Mouse (Mus musculus): ENCODE results near the gene Kazn. TPM values are rescaled to one million over a fixed set of nuclear protein-coding genes. Genes with fewer than 3 reads are reported as not detected.

Kazn gene
- total and polyA plus RNA-seq, 2 experiments from 2014 or later, result 25.6 to 70.2 TPM

GRCm38 (mm10) chr4:142238486-142239239 is 538 bp downstream of the Kazn start:
- H3K27me3 ChIP-seq (ENCODE audit: insufficient read depth, low read length), result no peaks in the 10 kb centered on the region
- ATAC-seq (ENCODE audit: low FRiP score) (peak; percentile 53), DNase-seq (ENCODE audit: low spot score) (peak; percentile 35)
- WGBS, result 1% methylated on average over 63 of the region's 69 CpGs
- peaks cover 10% of the 10 kb centered on the region; the same call in 1 of the 2 replicates for H3K4me1 ChIP-seq (ENCODE audit: insufficient read depth, low read length)
- peak overlapping the region; percentile 61 for H3K9ac ChIP-seq (replicated peaks; ENCODE audit: low read length, poor library complexity, severe bottlenecking)
- no peaks in the 10 kb centered on the region for H3K36me3 ChIP-seq (ENCODE audit: insufficient read depth, low read length)
- no peaks in the 10 kb centered on the region for H3K9me3 ChIP-seq (ENCODE audit: low read length)
- H3K27ac ChIP-seq (ENCODE audit: low read depth, low read length), result no peak overlapping the region
- peak; percentile 29; the same call in 1 of the 2 replicates for TF ChIP-seq CTCF (IDR thresholded peaks at IDR 0.05)
- peak overlapping the region; percentile 98 for H3K4me2 ChIP-seq (ENCODE audit: low read depth, low read length, poor library complexity, severe bottlenecking)
- peak overlapping the region; percentile 63 for H3K4me3 ChIP-seq (ENCODE audit: low read depth, low read length)

- Histone ChIP-seq H3K36me3 (ENCODE audit: insufficient read depth, low read length) (no peaks in the 10 kb centered on the region), H3K4me3 (ENCODE audit: low read depth, low read length) (peak overlapping the region; percentile 63), H3K27me3 (ENCODE audit: insufficient read depth, low read length) (no peaks in the 10 kb centered on the region), H3K9ac (replicated peaks; ENCODE audit: low read length, poor library complexity, severe bottlenecking) (peak overlapping the region; percentile 61; the same call in 1 of the 2 replicates), H3K4me2 (ENCODE audit: low read depth, low read length, poor library complexity, severe bottlenecking) (peak overlapping the region; percentile 98), H3K9me3 (ENCODE audit: low read length) (no peaks in the 10 kb centered on the region), H3K27ac (ENCODE audit: low read depth, low read length) (no peak overlapping the region), H3K4me1 (ENCODE audit: insufficient read depth, low read length) (peaks cover 10% of the 10 kb centered on the region; the same call in 1 of the 2 replicates)
- DNase-seq (ENCODE audit: low spot score), result no peak
- no peak for TF ChIP-seq CTCF (IDR thresholded peaks at IDR 0.05)
- no peak for ATAC-seq (ENCODE audit: low FRiP score)
- 33% methylated on average over 14 of the region's 14 CpGs for WGBS
Observed at GRCm38 (mm10) chr4:142238041-142238440, 1.2 kb downstream of the Kazn start.

DNA sequence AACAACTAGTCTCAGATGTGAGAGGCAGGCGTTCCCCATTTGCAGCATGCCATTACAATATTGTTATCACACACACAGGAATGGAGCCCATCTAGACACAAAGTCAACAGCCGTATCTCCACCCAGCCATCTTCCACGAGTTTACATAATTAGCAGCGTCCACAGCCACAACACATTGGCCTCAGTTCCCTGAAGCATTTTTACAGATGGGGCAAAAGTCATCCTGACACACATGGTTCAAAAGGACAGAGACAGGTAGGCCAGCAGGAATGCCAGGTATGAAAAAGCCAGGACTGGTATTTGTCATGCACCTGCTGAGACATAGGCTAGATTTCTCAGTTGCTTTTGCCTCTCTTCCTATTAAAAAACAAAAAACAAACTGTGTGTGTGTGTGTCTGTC is 2.5 kb downstream of the Kazn start:
- Histone ChIP-seq H3K27me3 (ENCODE audit: insufficient read depth, low read length) (no peaks in the 10 kb centered on the region), H3K27ac (ENCODE audit: low read depth, low read length) (no peak overlapping the region), H3K36me3 (ENCODE audit: insufficient read depth, low read length) (no peaks in the 10 kb centered on the region), H3K9ac (replicated peaks; ENCODE audit: low read length, poor library complexity, severe bottlenecking) (no peak overlapping the region), H3K4me2 (ENCODE audit: low read depth, low read length, poor library complexity, severe bottlenecking) (no peak overlapping the region), H3K9me3 (ENCODE audit: low read length) (no peaks in the 10 kb centered on the region), H3K4me1 (ENCODE audit: insufficient read depth, low read length) (peaks cover 10% of the 10 kb centered on the region; the same call in 1 of the 2 replicates), H3K4me3 (ENCODE audit: low read depth, low read length) (no peak overlapping the region)
- DNase-seq (ENCODE audit: low spot score), result no peak
- ATAC-seq (ENCODE audit: low FRiP score), result no peak
- TF ChIP-seq CTCF (IDR thresholded peaks at IDR 0.05), result no peak
- WGBS, result 89% methylated on average over 4 of the region's 4 CpGs

GRCm38 (mm10) chr4:142235426-142235825 is 3.8 kb downstream of the Kazn start:
- no peak overlapping the region for H3K4me3 ChIP-seq (ENCODE audit: low read depth, low read length)
- H3K27ac ChIP-seq (ENCODE audit: low read depth, low read length), result no peak overlapping the region
- peaks cover 10% of the 10 kb centered on the region; the same call in 1 of the 2 replicates for H3K4me1 ChIP-seq (ENCODE audit: insufficient read depth, low read length)
- no peak for ATAC-seq (ENCODE audit: low FRiP score)
- WGBS, result 78% methylated on average over 11 of the region's 11 CpGs
- no peaks in the 10 kb centered on the region for H3K9me3 ChIP-seq (ENCODE audit: low read length)
- no peak for TF ChIP-seq CTCF (IDR thresholded peaks at IDR 0.05)
- H3K36me3 ChIP-seq (ENCODE audit: insufficient read depth, low read length), result no peaks in the 10 kb centered on the region
- no peak for DNase-seq (ENCODE audit: low spot score)
- H3K27me3 ChIP-seq (ENCODE audit: insufficient read depth, low read length), result no peaks in the 10 kb centered on the region
- no peak overlapping the region for H3K4me2 ChIP-seq (ENCODE audit: low read depth, low read length, poor library complexity, severe bottlenecking)
- H3K9ac ChIP-seq (replicated peaks; ENCODE audit: low read length, poor library complexity, severe bottlenecking), result no peak overlapping the region

DNA sequence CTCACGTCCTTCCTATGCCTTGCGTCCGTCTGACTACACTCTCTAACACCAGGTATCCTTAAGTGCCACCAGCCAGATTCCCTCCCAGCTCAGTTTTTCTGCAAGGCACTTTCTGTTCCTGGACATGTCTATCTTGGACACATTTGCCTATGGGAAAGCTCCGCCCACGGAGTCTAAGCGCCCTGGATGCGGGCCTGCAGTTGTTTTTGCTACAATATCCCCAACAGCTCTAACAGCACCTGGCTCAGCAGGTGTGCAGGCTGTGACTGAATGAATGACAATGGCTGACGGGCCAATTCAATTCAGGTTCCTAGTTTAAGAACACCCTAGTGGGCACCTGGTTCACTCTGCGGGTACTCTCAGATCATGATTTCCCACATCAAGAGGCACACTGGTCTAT is 4.4 kb downstream of the Kazn start:
- Histone ChIP-seq H3K9me3 (ENCODE audit: low read length) (no peaks in the 10 kb centered on the region), H3K4me2 (ENCODE audit: low read depth, low read length, poor library complexity, severe bottlenecking) (no peak overlapping the region), H3K4me1 (ENCODE audit: insufficient read depth, low read length) (peaks cover 10% of the 10 kb centered on the region; the same call in 1 of the 2 replicates), H3K36me3 (ENCODE audit: insufficient read depth, low read length) (no peaks in the 10 kb centered on the region), H3K27me3 (ENCODE audit: insufficient read depth, low read length) (no peaks in the 10 kb centered on the region), H3K9ac (replicated peaks; ENCODE audit: low read length, poor library complexity, severe bottlenecking) (no peak overlapping the region), H3K27ac (ENCODE audit: low read depth, low read length) (no peak overlapping the region), H3K4me3 (ENCODE audit: low read depth, low read length) (no peak overlapping the region)
- 66% methylated on average over 9 of the region's 9 CpGs for WGBS
- no peak for DNase-seq (ENCODE audit: low spot score)
- ATAC-seq (ENCODE audit: low FRiP score), result no peak
- no peak for TF ChIP-seq CTCF (IDR thresholded peaks at IDR 0.05)

DNA sequence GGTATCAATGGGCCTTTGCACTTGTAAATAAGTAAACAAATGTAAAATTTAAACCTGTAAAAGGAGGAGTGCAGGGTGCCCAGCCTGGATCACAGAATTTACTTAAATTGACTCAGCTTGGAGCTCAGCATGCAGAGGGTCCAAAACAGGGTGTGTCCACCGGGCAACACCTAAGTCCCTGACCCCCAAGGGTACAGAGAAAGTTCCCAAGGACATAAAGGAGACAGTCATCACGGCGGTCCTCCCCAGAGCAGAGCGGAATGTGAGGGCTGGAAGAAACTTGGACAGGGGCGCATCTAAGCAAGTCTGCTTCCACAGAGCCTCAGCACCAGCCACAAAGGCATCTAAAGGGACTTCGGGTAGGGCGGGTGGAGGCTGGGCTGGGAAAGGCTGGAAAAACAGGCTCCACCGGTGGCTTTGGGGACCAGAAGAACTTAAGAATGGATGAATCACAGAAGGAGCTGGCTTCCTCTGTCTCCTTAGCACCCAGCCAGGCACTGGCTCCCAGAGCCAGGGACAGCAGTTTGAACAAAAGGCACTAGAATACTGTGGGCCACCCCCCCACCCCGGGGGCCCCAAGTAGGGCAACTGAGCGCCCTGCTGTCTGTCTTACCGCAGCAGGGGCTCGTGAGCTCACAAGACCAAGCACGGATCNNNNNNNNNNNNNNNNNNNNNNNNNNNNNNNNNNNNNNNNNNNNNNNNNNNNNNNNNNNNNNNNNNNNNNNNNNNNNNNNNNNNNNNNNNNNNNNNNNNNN is 10.2 kb downstream of the Kazn start:
- Histone ChIP-seq H3K4me1 (ENCODE audit: insufficient read depth, low read length) (no peaks in the 10 kb centered on the region; the same call in 1 of the 2 replicates), H3K27me3 (ENCODE audit: insufficient read depth, low read length) (no peaks in the 10 kb centered on the region), H3K36me3 (ENCODE audit: insufficient read depth, low read length) (no peaks in the 10 kb centered on the region), H3K9ac (replicated peaks; ENCODE audit: low read length, poor library complexity, severe bottlenecking) (no peak overlapping the region), H3K9me3 (ENCODE audit: low read length) (no peaks in the 10 kb centered on the region), H3K4me2 (ENCODE audit: low read depth, low read length, poor library complexity, severe bottlenecking) (no peak overlapping the region), H3K4me3 (ENCODE audit: low read depth, low read length) (no peak overlapping the region), H3K27ac (ENCODE audit: low read depth, low read length) (no peak overlapping the region)
- no peak for ATAC-seq (ENCODE audit: low FRiP score)
- DNase-seq (ENCODE audit: low spot score), result no peak
- WGBS, result 41% methylated on average over 13 of the region's 13 CpGs
- no peak for TF ChIP-seq CTCF (IDR thresholded peaks at IDR 0.05)

Measured in midbrain, postnatal 0 days (tissue).